ENCODE assay signal across 8 mouse cellular contexts in genomic region chr2:118199867-118200266, GRCm38 (mm10). TPM values are rescaled to one million over a fixed set of nuclear protein-coding genes. Genes with fewer than 3 reads are reported as not detected.
DNase-seq lines count a peak whose midpoint lies in the region; ATAC-seq and TF ChIP-seq lines count a peak whose summit lies in the region.

No protein-coding gene starts in this region.

- intact Hi-C loops in heart, postnatal 10 days (cut with DNase I): loop anchor here (1.0 to 5.0 kb wide), 3 partner anchors 41 to 222 kb away; no protein-coding TSS in a partner anchor

- TF ChIP-seq CTCF in G1E (IDR thresholded peaks at IDR 0.05; ENCODE audit: low read depth, low read length): peak; percentile 68
- TF ChIP-seq CTCF in layer of hippocampus, adult 2 months (conservative IDR thresholded peaks at IDR 0.05): peak; percentile 100

- H3K9me3 ChIP-seq in G1E (replicated peaks): no peaks in the 10 kb centered on the region
- no peaks in the 10 kb centered on the region for H3K9me3 ChIP-seq in forebrain, embryonic 10.5 days

- no peaks in the 10 kb centered on the region for H3K27me3 ChIP-seq in G1E (ENCODE audit: insufficient read depth, low read length)
- H3K27me3 ChIP-seq in forebrain, embryonic 10.5 days (ENCODE audit: poor library complexity, severe bottlenecking): peaks cover 10% of the 10 kb centered on the region; the same call in 1 of the 2 replicates

- no peak overlapping the region for H3K27ac ChIP-seq in forebrain, embryonic 10.5 days
- H3K27ac ChIP-seq in layer of hippocampus, adult 2 months: no peak overlapping the region

- no peak overlapping the region for H3K4me3 ChIP-seq in G1E (ENCODE audit: low read depth, low read length)
- H3K4me3 ChIP-seq in forebrain, embryonic 10.5 days: no peak overlapping the region
- H3K4me3 ChIP-seq in layer of hippocampus, adult 2 months: no peak overlapping the region

- peak; percentile 57 for ATAC-seq in G1E (ENCODE audit: extremely low read depth, insufficient number of reproducible peaks, low FRiP score, poor library complexity, severe bottlenecking)

- H3K36me3 ChIP-seq in G1E (replicated peaks): no peaks in the 10 kb centered on the region
- no peaks in the 10 kb centered on the region for H3K36me3 ChIP-seq in forebrain, embryonic 10.5 days (replicated peaks)

- peak; percentile 20 for DNase-seq in G1E (ENCODE audit: low spot score)
- DNase-seq in c-Kit-negative CD71-positive TER-119-positive erythroid progenitor cells, embryonic 14.5 days (ENCODE audit: low read depth, low spot score): peak; percentile 9
- peak; percentile 78 for DNase-seq in forebrain, embryonic 10.5 days (ENCODE audit: extremely low spot score, low spot score)
- DNase-seq in heart, postnatal 10 days: peak; percentile 84 to 86
- DNase-seq in layer of hippocampus, adult 2 months (ENCODE audit: low spot score in 2 of 2): peak; percentile 82 to 90
- peak; percentile 84 for DNase-seq in lung, postnatal 14 days
- DNase-seq in right cerebral cortex, postnatal 10 days (ENCODE audit: low spot score in 2 of 2): peak; percentile 78 to 86
- peak; percentile 75 for DNase-seq in urinary bladder, postnatal 25 days (ENCODE audit: low spot score)

- H3K4me1 ChIP-seq in G1E (ENCODE audit: insufficient read depth, low read depth, low read length): no peaks in the 10 kb centered on the region
- peaks cover 32% of the 10 kb centered on the region for H3K4me1 ChIP-seq in forebrain, embryonic 10.5 days

- 7% methylated on average over 5 of the region's 5 CpGs for WGBS in forebrain, embryonic 10.5 days

RNA-seq across cellular contexts. Expression of gene Fsip1, which starts 56.9 kb away (rescaled TPM):
- total RNA-seq in G1E (2014; fragmentation: Nextera tagmentation): not detected in 2 replicates
- 0.27 TPM in 1 of 2 replicates, not detected in the other for total RNA-seq in G1E (2017)
- not detected in 2 replicates for polyA plus RNA-seq in G1E (2012)
- 2.4 and 2.5 TPM in 2 replicates for polyA plus RNA-seq in forebrain, embryonic 10.5 days (2016; fragmentation: Nextera tagmentation; extraction: Ambion mirVana)
- total RNA-seq in heart, postnatal 10 days (2021): not detected
- total RNA-seq in layer of hippocampus, adult 2 months (2021): 1 to 10 TPM in 1 of 2 experiments, under 1 TPM in 1; 0.98 to 1.0 TPM

Comparison
In these comparisons a context has a peak if more than half of its experiments do, and no peak if none do; other contexts are left out.
1. DNase-seq: peak in every context shown above with its lines; median percentile 86 in layer of hippocampus, adult 2 months; 85 in heart, postnatal 10 days; 84 in lung, postnatal 14 days; 82 in right cerebral cortex, postnatal 10 days; 78 in forebrain, embryonic 10.5 days; 75 in urinary bladder, postnatal 25 days; 20 in G1E; 9 in c-Kit-negative CD71-positive TER-119-positive erythroid progenitor cells, embryonic 14.5 days.